Mouse (Mus musculus): ENCODE data around the gene Tln2.

- TF ChIP-seq CHD2 (IDR thresholded peaks at IDR 0.05; ENCODE audit: low read depth, low read length) (no peak), ZC3H11A (IDR thresholded peaks at IDR 0.05; ENCODE audit: borderline replicate concordance, low read depth, low read length) (no peak), HCFC1 (IDR thresholded peaks at IDR 0.05; ENCODE audit: borderline replicate concordance, insufficient read depth, low read length) (no peak), ZNF384 (IDR thresholded peaks at IDR 0.05; ENCODE audit: low read depth, low read length) (no peak)
Observed at GRCm38 (mm10) chr9:67587111-67587510, 27.6 kb upstream of the Tln2 start.

Measured in ES-E14 (cell line).